Mouse (Mus musculus): ENCODE measurements around the gene Pm20d1. TPM values are rescaled to one million over a fixed set of nuclear protein-coding genes. Genes with fewer than 3 reads are reported as not detected.

Pm20d1 gene
- 57.1 TPM for polyA plus RNA-seq (2014; fragmentation: Illumina TruSeq; extraction: RNeasy Lipid Tissue Mini Kit (QIAGEN cat#74804); ENCODE audit: low read depth, low replicate concordance)

GRCm38 (mm10) chr1:131797202-131797909 lies at the start of gene Pm20d1:
Gene Pm20d1 (plus strand): TSS chr1:131797381.

GRCm38 (mm10) chr1:131827207-131827786 lies 30.1 kb downstream of the Pm20d1 start, which contains the start of gene Slc41a1:
Gene Slc41a1 (plus strand): TSS chr1:131827493.

GRCm38 (mm10) chr1:131867093-131867945 lies 70.1 kb downstream of the Pm20d1 start, which contains the start of gene Rab29:
Gene Rab29 (plus strand): TSS chr1:131867224.

Other genes starting within 250 kb of the Pm20d1 start
- not detected for gene Avpr1b, start 198.1 kb upstream of the Pm20d1 start, polyA plus RNA-seq (2014; fragmentation: Illumina TruSeq; extraction: RNeasy Lipid Tissue Mini Kit (QIAGEN cat#74804); ENCODE audit: low read depth, low replicate concordance)
- 0.34 TPM for gene Ctse, start 159.1 kb upstream of the Pm20d1 start, polyA plus RNA-seq (2014; fragmentation: Illumina TruSeq; extraction: RNeasy Lipid Tissue Mini Kit (QIAGEN cat#74804); ENCODE audit: low read depth, low replicate concordance)
- 0.34 TPM for gene Rab7b, start 108.7 kb upstream of the Pm20d1 start, polyA plus RNA-seq (2014; fragmentation: Illumina TruSeq; extraction: RNeasy Lipid Tissue Mini Kit (QIAGEN cat#74804); ENCODE audit: low read depth, low replicate concordance)
- not detected for gene Slc26a9, start 53.4 kb upstream of the Pm20d1 start, polyA plus RNA-seq (2014; fragmentation: Illumina TruSeq; extraction: RNeasy Lipid Tissue Mini Kit (QIAGEN cat#74804); ENCODE audit: low read depth, low replicate concordance)
- gene Slc41a1, start 30.1 kb downstream of the Pm20d1 start, polyA plus RNA-seq (2014; fragmentation: Illumina TruSeq; extraction: RNeasy Lipid Tissue Mini Kit (QIAGEN cat#74804); ENCODE audit: low read depth, low replicate concordance), result 0.69 TPM
- 6.6 TPM for gene Rab29, start 69.8 kb downstream of the Pm20d1 start, polyA plus RNA-seq (2014; fragmentation: Illumina TruSeq; extraction: RNeasy Lipid Tissue Mini Kit (QIAGEN cat#74804); ENCODE audit: low read depth, low replicate concordance)
- gene Nucks1, start 113.2 kb downstream of the Pm20d1 start, polyA plus RNA-seq (2014; fragmentation: Illumina TruSeq; extraction: RNeasy Lipid Tissue Mini Kit (QIAGEN cat#74804); ENCODE audit: low read depth, low replicate concordance), result 48.2 TPM
- gene Slc45a3, start 165.6 kb downstream of the Pm20d1 start, polyA plus RNA-seq (2014; fragmentation: Illumina TruSeq; extraction: RNeasy Lipid Tissue Mini Kit (QIAGEN cat#74804); ENCODE audit: low read depth, low replicate concordance), result 9.3 TPM
- 27.4 TPM for gene Elk4, start 210.2 kb downstream of the Pm20d1 start, polyA plus RNA-seq (2014; fragmentation: Illumina TruSeq; extraction: RNeasy Lipid Tissue Mini Kit (QIAGEN cat#74804); ENCODE audit: low read depth, low replicate concordance)